Mouse (Mus musculus): ENCODE results near the gene Irf6.

Gene Irf6

DNA sequence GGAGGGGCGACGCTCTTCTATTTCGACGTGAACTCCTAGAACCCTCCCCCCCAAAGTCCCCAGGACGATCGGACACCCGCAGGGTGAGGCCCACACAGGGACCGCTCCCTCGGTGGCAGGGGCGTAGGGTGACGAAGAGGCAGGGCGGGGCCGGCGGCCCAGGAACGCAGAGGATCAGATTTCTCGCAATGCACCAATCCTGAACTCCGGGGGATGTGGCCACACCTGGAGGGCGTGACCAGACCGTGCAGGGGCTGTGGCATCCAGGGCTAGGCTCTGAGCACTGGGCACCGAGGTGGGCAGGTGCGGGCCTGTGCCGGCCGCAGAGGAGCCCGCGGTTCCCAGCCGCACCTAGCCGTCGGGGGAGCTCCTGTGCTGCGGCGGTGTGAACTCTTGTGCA lies at the start of gene Irf6:
Gene Irf6, plus strand, starts transcription at position 240 of the 400 bp plus-strand sequence.
- DNase-seq (ENCODE audit: low spot score), result no peak

DNA sequence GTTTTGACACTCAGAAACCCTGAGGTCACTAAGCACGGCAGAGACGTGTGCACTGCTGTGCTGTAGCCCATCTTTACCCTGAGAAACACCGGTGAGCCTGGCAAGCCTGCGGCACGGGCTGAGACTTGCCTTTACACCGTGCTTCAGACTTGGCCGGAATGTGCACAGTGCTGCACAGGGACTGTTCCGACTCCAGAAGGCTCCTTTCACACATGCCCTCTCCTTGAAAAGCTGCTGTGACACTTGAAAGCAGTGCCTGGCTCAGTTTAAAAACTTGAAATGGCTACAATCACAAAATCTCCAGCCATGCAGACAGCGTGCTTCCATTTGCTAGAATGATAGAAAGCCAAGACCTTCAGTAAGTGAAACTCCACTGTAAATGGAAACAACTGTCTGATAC lies 40.8 kb upstream of the Irf6 start:
- no peak for DNase-seq (ENCODE audit: low spot score)

DNA sequence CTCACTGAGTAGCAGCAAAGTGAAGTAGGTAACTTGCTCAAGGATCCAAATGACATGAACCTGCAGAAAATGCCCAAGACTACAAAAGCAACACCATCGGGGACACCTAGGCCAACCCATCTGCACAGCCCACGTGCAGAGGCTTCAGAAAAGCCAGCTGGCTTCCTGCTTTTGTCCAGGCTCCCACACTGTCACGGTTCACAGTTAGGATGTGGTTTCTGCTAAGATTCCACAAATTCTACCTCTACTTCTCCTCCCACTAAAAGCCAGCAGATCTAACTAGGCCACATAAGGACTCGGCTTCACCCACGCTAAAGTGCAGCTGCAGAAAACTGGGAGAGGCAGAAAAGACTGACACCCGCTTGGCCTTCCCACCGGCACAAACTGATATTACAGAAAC lies 30.1 kb upstream of the Irf6 start:
- no peak for DNase-seq (ENCODE audit: low spot score)

DNA sequence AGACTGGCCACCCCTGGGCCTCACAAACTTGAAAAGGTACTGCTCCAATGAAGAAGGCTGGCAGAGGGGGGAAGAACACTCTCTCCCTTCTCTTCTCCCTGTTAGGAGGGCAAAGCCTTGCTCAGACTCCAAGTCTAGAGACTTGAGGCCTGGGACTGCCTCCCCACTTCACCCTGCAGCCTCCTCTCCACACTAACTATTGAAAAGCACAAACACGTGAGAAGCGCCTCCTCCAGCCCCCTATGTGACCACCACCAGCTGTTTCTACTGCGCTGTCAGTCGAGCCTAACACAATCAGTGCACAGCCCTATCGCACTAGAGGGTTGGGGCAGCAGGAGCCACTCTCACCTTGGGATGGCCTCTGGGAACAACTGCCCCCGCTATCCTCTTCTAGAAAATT lies 29.6 kb upstream of the Irf6 start:
- DNase-seq (ENCODE audit: low spot score), result no peak

DNA sequence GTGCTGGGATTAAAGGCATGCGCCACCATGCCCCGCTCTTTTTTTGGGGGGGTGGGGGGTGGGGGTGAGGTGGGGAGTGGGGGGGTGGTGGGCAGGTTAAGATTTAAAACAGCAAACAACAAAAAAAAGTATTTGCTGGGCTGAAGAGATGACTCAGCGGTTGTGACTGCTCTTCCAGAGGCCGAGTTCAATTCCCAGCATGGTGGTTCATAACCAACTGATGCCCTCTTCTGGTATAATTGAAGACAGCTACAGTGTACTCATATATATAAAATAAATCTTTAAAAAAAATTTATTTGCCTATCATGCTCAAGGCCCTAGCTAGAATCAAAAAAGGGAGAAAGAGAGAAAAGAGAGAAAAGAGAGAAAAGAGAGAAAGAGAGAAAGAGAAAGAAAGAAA lies 27.1 kb upstream of the Irf6 start:
- DNase-seq (ENCODE audit: low spot score), result no peak

DNA sequence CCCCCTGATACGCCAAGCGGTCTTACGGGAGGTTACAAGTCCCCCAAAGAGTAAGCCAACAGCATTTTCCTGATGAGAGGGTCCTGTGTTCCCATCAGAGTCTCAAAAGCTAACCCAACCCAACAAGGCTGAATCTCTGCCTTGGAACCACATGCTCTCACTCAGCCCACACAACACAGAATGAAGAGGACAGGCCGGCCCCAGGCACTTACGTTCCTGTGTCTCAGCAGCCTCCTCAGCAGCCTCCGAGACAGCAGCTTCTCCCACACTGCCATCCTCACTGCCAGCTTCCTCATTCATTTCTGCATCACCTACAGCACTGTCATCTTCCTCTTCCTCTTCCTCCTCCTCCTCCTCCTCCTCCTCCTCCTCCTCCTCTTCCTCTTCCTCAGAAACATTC lies 24.9 kb upstream of the Irf6 start:
- no peak for DNase-seq (ENCODE audit: low spot score)

DNA sequence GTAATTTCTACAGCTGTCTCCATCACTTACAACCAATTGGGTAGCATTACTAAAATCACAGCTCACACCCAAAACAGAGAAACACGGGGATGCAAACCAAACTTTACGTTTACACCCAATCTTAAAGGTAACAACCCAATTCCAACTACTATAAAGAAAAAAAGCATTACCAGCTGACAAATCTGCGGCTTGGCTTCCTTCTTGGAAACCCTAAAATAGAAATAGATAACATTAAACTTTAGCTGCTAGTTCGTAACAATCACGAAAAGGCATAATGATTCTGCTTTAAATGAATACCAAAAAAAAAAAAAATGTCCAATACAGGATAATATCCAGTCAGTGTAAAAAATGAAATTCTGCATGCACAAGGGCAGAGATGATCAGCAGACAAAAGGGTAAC lies 23.6 kb upstream of the Irf6 start:
- DNase-seq (ENCODE audit: low spot score), result no peak

DNA sequence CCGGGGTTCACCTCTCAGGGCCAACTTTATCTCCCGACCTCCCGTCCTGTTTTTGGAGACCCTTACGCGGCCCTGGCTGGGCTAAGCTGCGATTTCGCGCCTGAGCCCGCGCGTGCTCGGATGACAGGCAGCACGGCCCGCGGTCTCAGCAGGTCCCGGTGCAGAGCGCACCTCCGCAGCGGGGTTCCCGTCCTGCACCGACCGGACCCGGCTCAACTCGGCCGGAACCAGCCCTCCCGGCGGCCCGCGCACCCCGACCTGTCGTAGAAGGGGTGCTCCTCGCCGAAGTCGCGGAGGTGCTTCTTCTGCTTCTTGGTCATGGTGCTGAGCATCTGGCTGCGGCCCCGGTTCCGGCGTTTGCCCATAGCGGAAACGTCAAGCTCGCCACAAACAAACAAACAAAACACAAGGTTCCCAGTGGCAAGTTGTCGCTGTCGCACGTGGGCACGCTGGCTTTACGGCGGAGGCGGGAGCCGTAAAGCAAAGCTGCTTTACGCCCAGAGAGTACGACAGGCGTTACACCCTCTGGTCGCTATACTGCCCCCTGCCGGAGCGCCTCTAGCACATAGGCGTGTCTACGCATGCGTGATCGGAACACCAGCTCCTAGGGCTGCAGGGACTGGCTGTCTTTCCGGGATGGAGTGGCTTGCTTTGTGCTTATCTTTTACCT lies 23.0 kb upstream of the Irf6 start, which contains the start of gene Diexf:
Gene Diexf, minus strand, starts transcription at position 487 of the 670 bp plus-strand sequence.
- peak; percentile 85 for DNase-seq (ENCODE audit: low spot score)

DNA sequence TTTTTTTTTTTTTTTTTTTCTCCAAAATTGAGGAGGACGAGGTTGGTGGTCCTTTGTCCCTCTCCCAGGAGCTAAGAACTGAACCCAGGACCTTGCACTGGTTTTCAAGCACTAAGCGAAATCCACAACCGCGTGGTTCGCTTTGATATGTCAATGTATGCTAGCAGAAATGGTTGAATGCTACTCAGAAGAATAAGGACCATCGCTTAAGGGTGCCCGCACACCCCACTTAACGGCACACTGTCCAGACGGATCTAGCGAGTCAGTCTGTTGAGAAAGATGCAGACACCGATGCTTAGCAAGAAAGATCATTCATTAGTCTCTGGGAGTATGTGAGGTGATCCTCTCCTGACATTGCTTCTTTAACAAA lies 22.5 kb upstream of the Irf6 start:
- DNase-seq (ENCODE audit: low spot score), result no peak

DNA sequence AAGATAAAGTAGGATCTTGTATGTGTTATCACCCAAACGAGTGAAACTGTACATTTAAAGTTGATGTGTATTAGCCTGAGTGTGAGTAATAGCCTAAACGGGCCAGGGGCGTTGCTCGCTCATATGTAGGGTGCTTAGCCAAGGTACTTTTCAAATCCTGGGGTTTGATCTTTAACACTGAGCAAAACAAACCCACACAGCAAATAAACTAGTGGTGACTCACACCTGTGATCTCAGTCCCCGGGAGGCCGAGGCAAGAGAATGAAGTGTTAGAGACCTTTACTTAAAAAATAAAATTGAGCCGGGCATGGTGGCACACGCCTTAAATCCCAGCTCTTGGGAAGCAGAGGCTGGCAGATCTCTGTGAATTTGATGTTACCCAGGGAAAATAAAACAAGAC lies 22.1 kb upstream of the Irf6 start:
- DNase-seq (ENCODE audit: low spot score), result no peak

DNA sequence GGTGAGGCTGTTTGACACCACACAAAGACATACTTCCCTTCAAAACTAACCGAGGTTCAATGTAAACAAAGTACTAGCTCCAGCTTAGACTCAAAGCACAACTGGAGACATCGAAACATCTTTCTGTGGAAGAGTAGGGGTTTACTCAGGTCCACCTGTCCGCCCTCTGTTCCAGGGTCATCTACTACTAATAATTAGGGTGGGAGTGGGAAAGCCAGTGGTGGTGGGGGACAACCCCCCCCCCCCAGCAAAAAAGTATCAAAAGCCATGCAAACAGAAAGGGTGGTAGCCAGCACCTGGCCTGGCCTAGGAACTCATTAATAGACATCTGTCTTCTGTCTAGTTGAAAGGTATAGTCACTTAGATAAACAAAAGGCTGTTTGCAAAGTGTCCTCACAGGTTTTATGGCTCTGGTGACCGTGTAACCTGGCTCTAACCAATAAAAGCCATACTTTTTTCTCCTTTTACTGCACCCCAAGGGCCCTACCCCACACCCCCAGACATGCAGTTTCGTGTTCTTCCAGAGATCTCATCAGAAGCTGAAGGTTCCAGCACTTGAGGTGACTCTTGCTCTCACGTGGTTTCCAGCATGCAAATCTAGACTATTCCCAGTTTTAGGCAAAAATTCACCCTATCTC lies 21.5 kb upstream of the Irf6 start:
- no peak for DNase-seq (ENCODE audit: low spot score)

DNA sequence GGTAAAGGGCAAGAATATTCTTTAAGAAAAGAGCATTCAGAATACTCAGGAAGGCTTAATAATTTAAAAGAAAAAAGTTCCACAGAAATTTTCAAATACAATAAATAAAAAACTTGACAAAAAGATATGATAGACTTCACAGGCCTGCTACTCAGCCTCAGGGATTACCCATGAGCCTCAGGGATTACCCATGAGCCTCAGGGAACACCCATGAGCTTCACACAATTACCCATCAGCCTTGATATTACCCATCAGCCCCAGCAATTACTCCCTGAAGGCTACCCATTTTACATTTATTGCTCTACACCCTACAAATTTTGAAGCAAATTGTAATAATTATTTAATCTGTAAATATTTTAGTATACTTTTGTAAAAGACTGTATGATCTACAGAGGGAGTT lies 20.5 kb upstream of the Irf6 start:
- no peak for DNase-seq (ENCODE audit: low spot score)

DNA sequence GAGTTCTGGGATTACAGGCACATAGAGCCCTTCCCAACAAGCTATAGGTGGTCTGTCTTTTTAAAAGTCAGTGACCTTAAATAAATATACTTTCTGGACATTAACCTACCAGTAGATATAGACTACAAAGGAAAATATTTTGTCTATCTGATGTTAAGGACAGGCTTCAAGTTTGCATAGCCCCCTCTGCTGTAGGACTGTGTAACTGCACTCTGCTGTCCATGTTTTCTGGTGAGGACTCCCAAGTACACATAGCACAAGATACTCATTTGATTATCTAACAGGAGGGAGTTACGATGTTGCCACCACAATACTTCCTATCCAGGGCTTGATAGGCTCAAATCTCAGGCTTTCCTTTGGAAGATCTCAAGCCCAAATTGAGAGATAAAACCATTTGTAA lies 19.2 kb upstream of the Irf6 start:
- no peak for DNase-seq (ENCODE audit: low spot score)

DNA sequence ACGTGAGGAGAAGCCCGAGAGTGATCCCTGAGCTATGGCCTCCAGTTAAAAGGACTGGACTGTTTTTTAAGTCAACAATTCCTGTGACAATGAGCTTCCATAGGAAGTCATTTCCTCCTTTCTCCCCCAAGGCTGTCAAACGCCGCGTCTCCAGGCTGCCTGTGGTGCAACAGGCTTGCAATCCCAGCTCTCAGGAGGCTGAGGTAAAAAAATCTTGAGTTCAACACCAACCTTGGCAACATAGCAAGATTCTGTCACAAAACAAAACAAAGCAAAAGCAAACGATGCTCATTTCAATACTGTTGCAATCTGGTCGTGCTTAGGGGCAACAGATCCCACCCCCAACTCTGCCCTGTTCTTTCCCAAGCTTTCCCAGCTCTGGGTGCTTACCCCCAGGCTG lies 14.8 kb upstream of the Irf6 start:
- DNase-seq (ENCODE audit: low spot score), result no peak

DNA sequence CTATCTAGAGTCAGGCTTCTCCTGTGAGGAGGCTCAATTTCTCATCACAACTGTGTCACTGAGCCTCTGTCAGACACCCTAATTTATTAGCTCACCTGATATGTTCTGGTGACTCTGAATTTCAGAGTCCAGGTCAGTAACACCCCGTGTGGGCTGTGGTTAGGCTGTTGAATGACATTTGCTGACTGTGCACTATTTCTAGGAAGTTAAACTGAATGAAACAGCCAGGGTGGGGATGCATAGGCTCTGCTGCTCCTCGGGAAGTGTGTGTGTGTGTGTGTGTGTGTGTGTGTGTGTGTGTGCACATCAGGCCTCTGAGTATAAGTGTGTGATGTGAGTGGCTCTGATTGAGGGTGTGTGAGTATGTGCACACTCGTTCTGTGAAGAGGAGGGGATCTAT lies 14.2 kb upstream of the Irf6 start:
- no peak for DNase-seq (ENCODE audit: low spot score)

DNA sequence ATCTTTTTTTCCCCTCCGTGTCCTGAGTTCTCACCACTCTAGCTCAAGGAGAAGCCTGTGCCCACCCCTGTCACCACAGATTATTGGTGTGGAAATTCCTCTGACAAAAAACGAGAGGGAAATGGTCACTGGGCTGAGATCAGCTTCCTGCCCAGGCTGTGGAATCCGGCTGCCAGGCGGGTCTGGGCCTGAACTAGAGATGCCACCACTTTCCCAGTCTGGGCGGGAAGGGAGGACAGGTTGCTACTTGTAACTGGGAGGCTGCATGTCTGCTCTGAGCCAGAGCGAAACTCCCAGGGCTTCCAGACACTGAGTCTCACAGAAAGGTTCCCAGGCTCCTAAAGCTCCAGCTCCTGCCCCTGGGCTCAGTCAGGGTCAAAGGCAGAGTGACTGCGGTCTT lies 11.8 kb upstream of the Irf6 start:
- no peak for DNase-seq (ENCODE audit: low spot score)

DNA sequence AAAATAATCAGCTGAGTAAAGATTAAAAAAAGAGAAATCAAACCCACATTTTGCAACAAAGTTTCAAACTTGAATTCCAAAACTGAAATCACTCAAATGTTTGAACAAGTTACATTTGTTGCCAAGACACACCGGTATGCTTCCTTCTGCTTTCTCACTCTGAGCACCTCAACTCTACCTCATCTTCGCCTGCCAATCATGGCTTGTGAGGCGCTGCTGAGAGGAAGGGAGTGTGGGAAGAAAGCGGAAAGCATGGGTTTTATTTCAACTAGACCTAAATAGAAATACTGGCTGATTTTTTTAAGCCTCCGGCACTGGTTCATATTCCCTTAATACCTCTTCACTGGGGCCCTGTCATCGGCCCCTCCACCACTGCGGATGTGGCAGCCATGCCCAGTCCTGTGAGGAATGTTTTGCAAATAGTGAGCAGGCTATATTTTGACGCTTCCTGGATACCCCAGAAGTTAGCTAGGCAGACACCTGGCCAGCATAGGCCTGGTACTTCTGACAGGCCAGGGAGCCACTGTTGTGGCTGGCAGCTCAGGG lies 10.3 kb upstream of the Irf6 start:
- no peak for DNase-seq (ENCODE audit: low spot score)

DNA sequence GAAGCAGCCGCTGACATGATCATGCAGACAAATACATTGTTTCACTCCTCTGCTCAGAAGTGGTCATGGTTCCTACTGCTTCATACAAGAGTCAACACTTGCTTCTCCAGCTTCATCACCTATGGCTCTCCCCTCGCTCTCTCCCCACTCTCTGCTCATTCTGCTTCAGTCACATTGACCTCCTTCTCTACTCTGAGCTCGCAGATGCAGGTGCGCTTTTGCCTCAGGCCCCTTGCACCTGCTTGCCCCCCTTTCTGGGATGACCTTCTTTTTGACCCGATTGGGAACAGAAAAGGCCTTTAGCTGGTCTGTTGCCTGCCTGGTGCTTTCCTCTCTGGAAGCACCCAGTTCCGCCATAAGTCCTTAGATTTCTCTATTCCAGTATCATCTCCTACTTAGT lies 8.4 kb upstream of the Irf6 start:
- no peak for DNase-seq (ENCODE audit: low spot score)

DNA sequence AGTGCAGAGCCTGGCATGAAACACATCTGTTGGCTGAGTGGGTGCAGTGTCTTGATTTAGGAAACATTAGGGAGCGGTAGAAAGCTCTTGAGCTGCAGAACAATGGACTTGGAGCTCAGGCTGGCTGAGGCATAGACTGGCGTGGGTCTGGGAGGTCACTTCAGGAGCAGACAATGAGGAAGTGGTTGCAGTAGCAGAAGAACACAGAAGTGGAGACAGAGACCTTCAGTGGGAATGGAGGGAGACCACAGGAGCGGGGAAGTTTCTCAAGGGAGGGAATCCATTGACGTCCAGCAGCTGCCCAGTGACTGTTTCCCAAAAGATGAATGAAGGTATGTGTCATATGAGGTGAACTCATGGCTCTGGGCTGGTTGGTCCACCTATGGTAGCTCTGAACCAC lies 7.8 kb upstream of the Irf6 start:
- DNase-seq (ENCODE audit: low spot score), result no peak

DNA sequence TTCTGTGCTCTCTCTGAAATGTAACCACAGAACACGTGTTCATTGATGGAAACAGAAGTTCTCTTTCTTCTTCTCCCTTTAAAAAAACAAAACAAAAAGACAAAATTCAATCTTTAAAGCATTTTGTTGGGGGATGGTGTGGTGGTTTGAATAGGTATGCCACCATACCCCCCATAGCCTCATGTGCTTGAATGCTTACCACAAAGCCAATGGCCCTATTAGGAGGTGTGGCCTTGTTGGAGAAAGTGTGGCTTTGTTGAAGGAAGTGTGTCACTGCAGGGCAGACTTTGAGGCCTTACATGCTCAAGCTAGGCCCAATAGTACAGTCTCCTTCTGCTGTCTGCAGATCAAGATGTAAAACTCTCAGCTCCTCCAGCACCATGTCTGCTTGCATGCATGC lies 6.5 kb upstream of the Irf6 start:
- no peak for DNase-seq (ENCODE audit: low spot score)

DNA sequence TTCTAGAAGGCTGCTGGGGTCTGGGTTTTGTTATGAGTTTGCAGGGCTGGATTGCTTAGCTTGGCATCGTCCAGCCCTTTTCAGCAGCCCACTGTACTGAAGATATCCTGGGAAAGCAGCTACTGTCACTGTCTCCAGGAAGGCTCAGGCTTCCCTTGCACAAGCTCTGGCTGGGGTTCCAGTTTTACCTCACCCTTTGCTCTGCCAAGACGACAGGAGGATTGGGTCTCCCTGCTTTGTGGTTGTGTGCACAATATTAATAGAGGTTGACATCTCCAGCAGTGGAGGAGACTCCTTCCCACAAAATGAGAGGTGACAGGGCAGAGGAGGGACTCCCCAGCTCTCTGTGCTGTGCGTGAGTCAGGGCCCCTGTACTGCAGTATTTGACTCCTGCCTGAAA lies 3.7 kb upstream of the Irf6 start:
- DNase-seq (ENCODE audit: low spot score), result no peak

DNA sequence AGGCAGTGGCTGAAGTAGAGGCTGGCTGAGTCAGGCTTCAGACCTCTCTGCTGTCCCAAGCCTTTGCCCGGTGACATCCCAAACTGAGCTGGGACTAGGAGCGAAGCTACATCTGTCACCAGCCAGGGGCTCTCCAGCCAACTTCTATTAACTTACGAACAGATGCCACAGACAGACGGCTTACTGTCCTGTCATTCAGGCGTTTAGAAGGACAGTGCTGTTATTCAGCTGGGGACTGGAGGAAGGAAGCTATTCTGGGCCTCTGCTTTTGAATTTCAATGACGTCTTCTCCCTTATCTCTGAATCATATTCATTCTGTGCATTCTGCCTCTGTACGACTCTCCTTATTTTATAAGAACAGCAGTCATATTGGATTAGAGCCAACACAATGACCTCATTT lies 1.8 kb upstream of the Irf6 start:
- DNase-seq (ENCODE audit: low spot score), result no peak

DNA sequence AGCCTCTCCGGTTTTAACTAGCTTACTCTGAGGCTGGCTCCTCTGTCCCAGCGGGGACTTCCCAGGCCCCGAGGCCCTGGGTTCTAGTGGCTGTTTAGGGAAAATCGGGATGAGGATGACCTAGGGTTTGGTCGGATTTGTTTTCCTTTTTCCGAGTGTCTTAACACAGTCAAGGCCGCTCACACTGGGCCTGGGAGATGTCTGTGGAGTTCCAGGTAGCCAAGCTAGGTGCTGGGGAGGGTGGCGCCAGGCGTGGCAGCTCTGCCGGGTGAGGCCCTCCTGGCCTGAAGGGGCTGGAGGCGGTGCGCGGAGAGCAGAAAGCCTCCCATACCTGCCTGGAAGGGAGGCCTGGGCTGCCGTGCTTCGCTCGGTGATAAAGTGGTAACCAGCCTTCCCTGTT lies 650 bp downstream of the Irf6 start:
- no peak for DNase-seq (ENCODE audit: low spot score)
